Mouse (Mus musculus) midbrain, embryonic 12.5 days (tissue): Measurements from ENCODE around the gene Kif1c. TPM values are rescaled to one million over a fixed set of nuclear protein-coding genes. Genes with fewer than 3 reads are reported as not detected.

Experiments used
- ATAC-seq: fragments of 200-750 bp; cut with Nextera tagmentation; 2 replicates; pipeline ENCODE4 v1.8.0; 2017; ENCODE audit warnings: low read depth, moderate TSS enrichment, moderate library complexity; ENCODE audit not compliant: low FRiP score
- H3K27ac ChIP-seq: fragments of 300-500 bp; sonication (generic); replicated peaks from 2 replicates; pipeline ENCODE4 v1.5.1; 2016; ENCODE audit warnings: mild to moderate bottlenecking
- H3K27me3 ChIP-seq: fragments of 300-500 bp; sonication (generic); 2 replicates; pipeline ENCODE4 v1.6.1; 2016; ENCODE audit warnings: mild to moderate bottlenecking
- H3K36me3 ChIP-seq: fragments of 300-500 bp; sonication (generic); 2 replicates; pipeline ENCODE4 v1.6.1; 2016
- H3K4me1 ChIP-seq: fragments of 300-500 bp; sonication (generic); 2 replicates; pipeline ENCODE4 v1.6.1; 2016
- H3K4me2 ChIP-seq: fragments of 300-500 bp; sonication (generic); replicated peaks from 2 replicates; pipeline ENCODE4 v1.6.1; 2016; ENCODE audit warnings: mild to moderate bottlenecking, moderate library complexity
- H3K4me3 ChIP-seq: fragments of 300-500 bp; sonication (generic); 2 replicates; pipeline ENCODE4 v1.5.1; 2016; ENCODE audit warnings: mild to moderate bottlenecking
- H3K9ac ChIP-seq: fragments of 300-500 bp; sonication (generic); replicated peaks from 2 replicates; pipeline ENCODE4 v1.6.1; 2016; ENCODE audit warnings: mild to moderate bottlenecking, moderate library complexity
- H3K9me3 ChIP-seq: fragments of 300-500 bp; sonication (generic); 2 replicates; pipeline ENCODE4 v1.6.1; 2016; ENCODE audit warnings: mild to moderate bottlenecking
- WGBS: fragments of 180-500 bp; shearing (Covaris S2); methylation state at CpG from one replicate; pipeline ENCODE4 v1.1.7; 2016; 5-methylcytosine and 5-hydroxymethylcytosine counted together
- polyA plus RNA-seq: library from polyadenylated mRNA; unstranded; fragments of >200 nt; fragmentation: Nextera tagmentation; extraction: Ambion mirVana; gene quantifications from 2 replicates; pipeline ENCODE4 v1.2.1, GENCODE M21; 2016

Gene Kif1c
- polyA plus RNA-seq, 1 experiment from 2014 or later, result 2.2 TPM

- H3K4me2 ChIP-seq, result peak within 1 kb of the TSS; percentile 94
- WGBS, result 13% methylated on average over 3 of the region's 3 CpGs
- H3K4me1 ChIP-seq, result peaks cover 36% of the 10 kb centered on the region
- H3K27ac ChIP-seq, result peak within 1 kb of the TSS; percentile 97
- H3K9me3 ChIP-seq, result no peaks in the 10 kb centered on the region
- H3K9ac ChIP-seq, result peak within 1 kb of the TSS; percentile 98
- H3K4me3 ChIP-seq, result peak within 1 kb of the TSS; percentile 99
- peaks cover 23% of the 10 kb centered on the region for H3K36me3 ChIP-seq
- peaks cover 8% of the 10 kb centered on the region; the same call in 1 of the 2 replicates for H3K27me3 ChIP-seq
- no peak for ATAC-seq
Measured at GRCm38 (mm10) chr11:70656964-70657363, 43.4 kb upstream of the Kif1c start, which contains the start of gene Eno3. Gene Eno3 (plus strand): TSS chr11:70657202.

GRCm38 (mm10) chr11:70657573-70657972, 42.8 kb upstream of the Kif1c start:
- Histone ChIP-seq H3K27ac (no peak overlapping the region), H3K27me3 (peaks cover 8% of the 10 kb centered on the region; the same call in 1 of the 2 replicates), H3K4me3 (no peak overlapping the region), H3K4me1 (peaks cover 30% of the 10 kb centered on the region), H3K9ac (no peak overlapping the region), H3K36me3 (peaks cover 23% of the 10 kb centered on the region), H3K9me3 (no peaks in the 10 kb centered on the region), H3K4me2 (no peak overlapping the region)
- WGBS, result 59% methylated on average over 6 of the region's 6 CpGs
- no peak for ATAC-seq

- Histone ChIP-seq H3K9me3 (no peaks in the 10 kb centered on the region), H3K4me3 (no peak overlapping the region), H3K27ac (no peak overlapping the region), H3K4me2 (no peak overlapping the region), H3K27me3 (peaks cover 8% of the 10 kb centered on the region; the same call in 1 of the 2 replicates), H3K9ac (no peak overlapping the region), H3K36me3 (peaks cover 25% of the 10 kb centered on the region), H3K4me1 (peaks cover 26% of the 10 kb centered on the region)
- ATAC-seq, result no peak
- WGBS, result 65% methylated on average over 9 of the region's 9 CpGs
Measured at GRCm38 (mm10) chr11:70657991-70658390, 42.4 kb upstream of the Kif1c start.

- Histone ChIP-seq H3K27me3 (peaks cover 8% of the 10 kb centered on the region; the same call in 1 of the 2 replicates), H3K4me3 (no peak overlapping the region), H3K4me2 (no peak overlapping the region), H3K9me3 (no peaks in the 10 kb centered on the region), H3K4me1 (peaks cover 23% of the 10 kb centered on the region), H3K36me3 (peaks cover 30% of the 10 kb centered on the region), H3K9ac (no peak overlapping the region), H3K27ac (no peak overlapping the region)
- WGBS, result 95% methylated on average over 5 of the region's 5 CpGs
- no peak for ATAC-seq
Measured at GRCm38 (mm10) chr11:70658521-70658920, 41.8 kb upstream of the Kif1c start.

- H3K4me2 ChIP-seq, result no peak overlapping the region
- ATAC-seq, result no peak
- no peaks in the 10 kb centered on the region for H3K9me3 ChIP-seq
- H3K9ac ChIP-seq, result no peak overlapping the region
- WGBS, result 78% methylated on average over 8 of the region's 8 CpGs
- H3K4me3 ChIP-seq, result no peak overlapping the region
- H3K27ac ChIP-seq, result no peak overlapping the region
- peaks cover 34% of the 10 kb centered on the region for H3K36me3 ChIP-seq
- peaks cover 8% of the 10 kb centered on the region; the same call in 1 of the 2 replicates for H3K27me3 ChIP-seq
- H3K4me1 ChIP-seq, result peaks cover 23% of the 10 kb centered on the region
Measured at GRCm38 (mm10) chr11:70658942-70659341, 41.4 kb upstream of the Kif1c start.

- no peak for ATAC-seq
- peaks cover 8% of the 10 kb centered on the region; the same call in 1 of the 2 replicates for H3K27me3 ChIP-seq
- no peak overlapping the region for H3K4me2 ChIP-seq
- H3K9ac ChIP-seq, result no peak overlapping the region
- H3K4me1 ChIP-seq, result peaks cover 18% of the 10 kb centered on the region
- no peak overlapping the region for H3K4me3 ChIP-seq
- peaks cover 50% of the 10 kb centered on the region for H3K36me3 ChIP-seq
- WGBS, result 87% methylated on average over 8 of the region's 8 CpGs
- no peak overlapping the region for H3K27ac ChIP-seq
- no peaks in the 10 kb centered on the region for H3K9me3 ChIP-seq
Measured at GRCm38 (mm10) chr11:70660571-70660970, 39.8 kb upstream of the Kif1c start.

GRCm38 (mm10) chr11:70663101-70663500, 37.2 kb upstream of the Kif1c start:
- ATAC-seq, result no peak
- no peaks in the 10 kb centered on the region for H3K9me3 ChIP-seq
- H3K4me3 ChIP-seq, result no peak overlapping the region
- no peak overlapping the region for H3K9ac ChIP-seq
- no peak overlapping the region for H3K27ac ChIP-seq
- no peak overlapping the region for H3K4me2 ChIP-seq
- H3K36me3 ChIP-seq, result peaks cover 55% of the 10 kb centered on the region
- H3K27me3 ChIP-seq, result no peaks in the 10 kb centered on the region
- H3K4me1 ChIP-seq, result peaks cover 12% of the 10 kb centered on the region
- 88% methylated on average over 8 of the region's 8 CpGs for WGBS

GRCm38 (mm10) chr11:70663957-70664356, 36.4 kb upstream of the Kif1c start:
- WGBS, result 95% methylated on average over 6 of the region's 6 CpGs
- peaks cover 55% of the 10 kb centered on the region for H3K36me3 ChIP-seq
- no peaks in the 10 kb centered on the region for H3K27me3 ChIP-seq
- no peak for ATAC-seq
- H3K9me3 ChIP-seq, result no peaks in the 10 kb centered on the region
- H3K9ac ChIP-seq, result no peak overlapping the region
- peaks cover 15% of the 10 kb centered on the region for H3K4me1 ChIP-seq
- no peak overlapping the region for H3K4me2 ChIP-seq
- no peak overlapping the region for H3K27ac ChIP-seq
- H3K4me3 ChIP-seq, result no peak overlapping the region

- ATAC-seq, result no peak
- H3K36me3 ChIP-seq, result peaks cover 55% of the 10 kb centered on the region
Measured at GRCm38 (mm10) chr11:70664741-70665140, 35.6 kb upstream of the Kif1c start.

GRCm38 (mm10) chr11:70666687-70667086, 33.7 kb upstream of the Kif1c start:
- no peaks in the 10 kb centered on the region for H3K27me3 ChIP-seq
- no peak for ATAC-seq
- no peak overlapping the region for H3K27ac ChIP-seq
- H3K9me3 ChIP-seq, result no peaks in the 10 kb centered on the region
- H3K4me2 ChIP-seq, result no peak overlapping the region
- H3K9ac ChIP-seq, result no peak overlapping the region
- peaks cover 27% of the 10 kb centered on the region for H3K4me1 ChIP-seq
- WGBS, result 90% methylated on average over 8 of the region's 8 CpGs
- peaks cover 48% of the 10 kb centered on the region for H3K36me3 ChIP-seq
- H3K4me3 ChIP-seq, result no peak overlapping the region

More at GRCm38 (mm10) chr11:70664741-70665140, 35.6 kb upstream of the Kif1c start:
- Histone ChIP-seq H3K27me3 (no peaks in the 10 kb centered on the region), H3K27ac (no peak overlapping the region), H3K4me3 (no peak overlapping the region), H3K4me2 (no peak overlapping the region), H3K9ac (no peak overlapping the region), H3K9me3 (no peaks in the 10 kb centered on the region), H3K4me1 (peaks cover 15% of the 10 kb centered on the region)
- 93% methylated on average over 9 of the region's 9 CpGs for WGBS

GRCm38 (mm10) chr11:70667271-70668150, 32.8 kb upstream of the Kif1c start:
- Histone ChIP-seq H3K4me3 (peak overlapping the region; percentile 67), H3K27ac (peak overlapping the region; percentile 90; the same call in 1 of the 2 replicates), H3K27me3 (no peaks in the 10 kb centered on the region), H3K9ac (peak overlapping the region; percentile 62; the same call in 1 of the 2 replicates), H3K4me1 (peaks cover 27% of the 10 kb centered on the region), H3K9me3 (no peaks in the 10 kb centered on the region), H3K4me2 (peak overlapping the region; percentile 94), H3K36me3 (peaks cover 48% of the 10 kb centered on the region)
- no peak for ATAC-seq
- WGBS, result 79% methylated on average over 14 of the region's 14 CpGs

GRCm38 (mm10) chr11:70668335-70668770, 32.0 kb upstream of the Kif1c start:
- Histone ChIP-seq H3K9me3 (no peaks in the 10 kb centered on the region), H3K4me2 (peak overlapping the region; percentile 94), H3K27me3 (no peaks in the 10 kb centered on the region), H3K27ac (peak overlapping the region; percentile 90), H3K9ac (peak overlapping the region; percentile 62), H3K4me1 (peaks cover 27% of the 10 kb centered on the region), H3K4me3 (peak overlapping the region; percentile 67), H3K36me3 (peaks cover 39% of the 10 kb centered on the region)
- WGBS, result 1% methylated on average over 15 of the region's 15 CpGs
- peak; percentile 27; the same call in 1 of the 2 replicates for ATAC-seq
